Mouse (Mus musculus) ES-Bruce4 (cell line): Measurements from ENCODE around the gene Rad50.

Source experiments
- CTCF ChIP-seq: IDR thresholded peaks from one replicate; pipeline ENCODE4 v1.8.1; 2011; ENCODE audit warnings: low read depth, low read length
- EP300 ChIP-seq: IDR thresholded peaks from 2 replicates; pipeline ENCODE4 v1.6.1; 2011; ENCODE audit warnings: low read depth, low read length; ENCODE audit not compliant: insufficient read depth
- POLR2A ChIP-seq: IDR thresholded peaks from one replicate; pipeline ENCODE4 v1.8.1; 2011; ENCODE audit warnings: low read length; ENCODE audit not compliant: insufficient read depth

DNA sequence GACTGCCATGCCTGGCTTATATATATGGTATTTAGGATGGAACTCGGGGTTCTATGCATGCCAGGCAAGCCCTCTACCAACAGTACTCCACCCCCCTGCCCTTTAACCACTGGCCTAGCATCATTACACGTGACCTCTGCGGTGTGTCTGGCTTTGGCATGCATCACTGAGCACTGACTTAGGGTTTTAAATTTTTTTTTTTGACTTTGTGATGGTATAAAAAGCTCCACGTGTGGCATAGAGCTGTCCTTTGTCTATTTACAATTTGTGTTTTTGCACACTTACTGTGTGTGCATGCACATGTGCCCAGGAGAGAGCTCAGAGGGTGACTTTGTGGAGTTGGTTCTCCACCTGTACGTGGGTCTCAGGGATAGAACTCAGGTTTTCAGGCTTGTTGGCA is 63.1 kb downstream of the Rad50 start:
- TF ChIP-seq POLR2A: no peak
- no peak for TF ChIP-seq CTCF
- TF ChIP-seq EP300: no peak
